Mouse (Mus musculus) embryonic facial prominence, embryonic 11.5 days (tissue): ENCODE results near the gene Slc22a18. TPM values are rescaled to one million over a fixed set of nuclear protein-coding genes. Genes with fewer than 3 reads are reported as not detected.
"Not testable (repeated sequence)": the region's sequence is repeated elsewhere in the genome, so short reads cannot be mapped to it uniquely, and the experiment has no call there.

Source experiments
- ATAC-seq: fragments of 200-750 bp; cut with Nextera tagmentation; replicated peaks from 2 replicates; pipeline ENCODE4 v1.8.0; 2017; ENCODE audit warnings: low read depth; ENCODE audit not compliant: insufficient number of reproducible peaks, low FRiP score, low TSS enrichment
- DNase-seq: peaks from one replicate; pipeline ENCODE4 v3.0.0-alpha.2; 2015; ENCODE audit warnings: low spot score
- H3K27ac ChIP-seq: fragments of 300-500 bp; sonication (generic); replicated peaks from 2 replicates; pipeline ENCODE4 v1.5.1; 2014; ENCODE audit warnings: mild to moderate bottlenecking, low read depth, low read length, control low read depth
- H3K27me3 ChIP-seq: fragments of 300-500 bp; sonication (generic); 2 replicates; pipeline ENCODE4 v1.6.1; 2014; ENCODE audit warnings: mild to moderate bottlenecking, low read length, moderate library complexity, mixed read lengths; ENCODE audit not compliant: control insufficient read depth, insufficient read depth
- H3K36me3 ChIP-seq: fragments of 300-500 bp; sonication (generic); replicated peaks from 2 replicates; pipeline ENCODE4 v1.6.1; 2014; ENCODE audit warnings: low read depth, mild to moderate bottlenecking, low read length, moderate library complexity, mixed read lengths; ENCODE audit not compliant: control insufficient read depth, insufficient read depth
- H3K4me1 ChIP-seq: fragments of 300-500 bp; sonication (generic); 2 replicates; pipeline ENCODE4 v1.6.1; 2014; ENCODE audit warnings: low read length, mixed read lengths; ENCODE audit not compliant: control insufficient read depth, insufficient read depth
- H3K4me2 ChIP-seq: fragments of 300-500 bp; sonication (generic); 2 replicates; pipeline ENCODE4 v1.6.1; 2014; ENCODE audit warnings: low read depth, mild to moderate bottlenecking, control low read depth, low read length, moderate library complexity
- H3K4me3 ChIP-seq: fragments of 300-500 bp; sonication (generic); 2 replicates; pipeline ENCODE4 v1.5.1; 2014; ENCODE audit warnings: low read depth, low read length, control low read depth
- H3K9ac ChIP-seq: fragments of 300-500 bp; sonication (generic); replicated peaks from 2 replicates; pipeline ENCODE4 v1.6.1; 2014; ENCODE audit warnings: mild to moderate bottlenecking, control low read depth, low read length
- H3K9me3 ChIP-seq: fragments of 300-500 bp; sonication (generic); replicated peaks from 2 replicates; pipeline ENCODE4 v1.6.1; 2016; ENCODE audit warnings: mild to moderate bottlenecking, low read length, inconsistent platforms, mixed read lengths; ENCODE audit not compliant: control insufficient read depth
- WGBS: fragments of 180-500 bp; shearing (Covaris S2); extraction: QIAGEN DNeasy Blood & Tissue Kit; methylation state at CpG from one replicate; pipeline ENCODE4 v1.1.7; 2014; 5-methylcytosine and 5-hydroxymethylcytosine counted together
- polyA plus RNA-seq: library from polyadenylated mRNA; unstranded; fragments of >200 nt; fragmentation: Nextera tagmentation; extraction: Ambion mirVana; gene quantifications from 2 replicates; pipeline ENCODE4 v1.2.1, GENCODE M21; 2014

Slc22a18 gene
- polyA plus RNA-seq, 1 experiment from 2014 or later: 0.58 TPM

DNA sequence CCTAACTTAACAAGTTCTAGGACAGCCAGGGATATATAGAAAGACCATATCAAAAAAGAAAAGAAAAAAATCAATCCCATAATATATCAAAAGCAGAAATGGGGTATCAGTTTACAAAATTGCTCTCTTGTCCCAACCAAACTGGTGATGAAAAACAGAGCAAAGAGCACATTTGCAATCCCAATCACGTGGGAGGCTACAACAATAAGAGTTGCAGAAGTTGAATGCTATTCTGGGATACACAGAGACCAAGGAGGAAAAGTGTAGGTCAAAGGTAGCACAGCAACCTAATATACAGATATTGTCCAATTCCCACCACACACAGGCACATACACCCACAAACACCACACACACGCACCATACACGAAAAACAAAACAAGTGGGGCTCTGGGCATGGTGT, 62.7 kb downstream of the Slc22a18 start:
- WGBS: 85% methylated on average over 3 of the region's 3 CpGs
- Histone ChIP-seq H3K4me2 (no peak overlapping the region), H3K27me3 (no peaks in the 10 kb centered on the region), H3K4me3 (no peak overlapping the region), H3K27ac (no peak overlapping the region), H3K9me3 (no peaks in the 10 kb centered on the region), H3K9ac (no peak overlapping the region), H3K4me1 (no peaks in the 10 kb centered on the region), H3K36me3 (peaks cover 18% of the 10 kb centered on the region)
- no peak for DNase-seq
- no peak for ATAC-seq

DNA sequence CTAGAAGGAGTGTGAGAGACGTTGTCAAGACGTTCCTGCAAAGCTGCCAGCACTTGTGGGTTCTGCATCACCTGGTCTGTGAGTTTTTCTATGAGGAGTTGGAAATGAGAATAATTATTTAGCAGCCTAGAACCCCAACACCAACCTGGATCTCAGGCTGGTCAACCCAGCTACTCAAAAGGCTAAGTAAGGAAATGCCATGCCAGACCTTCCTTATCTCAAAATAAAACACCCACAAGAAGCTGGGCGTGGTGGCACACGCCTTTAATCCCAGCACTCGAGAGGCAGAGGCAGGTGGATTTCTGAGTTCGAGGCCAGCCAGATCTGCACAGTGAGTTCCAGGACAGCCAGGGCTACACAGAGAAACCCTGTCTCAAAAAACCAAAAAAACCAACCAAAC, 64.7 kb downstream of the Slc22a18 start:
- not testable (repeated sequence) for ATAC-seq, H3K4me2 ChIP-seq, DNase-seq, H3K9ac ChIP-seq, H3K4me3 ChIP-seq, H3K9me3 ChIP-seq, H3K4me1 ChIP-seq, H3K27me3 ChIP-seq, H3K27ac ChIP-seq
- 94% methylated on average over 6 of the region's 6 CpGs for WGBS
- peaks cover 14% of the 10 kb centered on the region for H3K36me3 ChIP-seq

GRCm38 (mm10) chr7:143538671-143539070, 65.1 kb downstream of the Slc22a18 start:
- no peak overlapping the region for H3K4me2 ChIP-seq
- no peaks in the 10 kb centered on the region for H3K9me3 ChIP-seq
- H3K9ac ChIP-seq: no peak overlapping the region
- H3K4me3 ChIP-seq: no peak overlapping the region
- H3K36me3 ChIP-seq: peaks cover 14% of the 10 kb centered on the region
- DNase-seq: no peak
- H3K27me3 ChIP-seq: no peaks in the 10 kb centered on the region
- 75% methylated on average over 1 of the region's 1 CpGs for WGBS
- no peaks in the 10 kb centered on the region for H3K4me1 ChIP-seq
- no peak overlapping the region for H3K27ac ChIP-seq
- no peak for ATAC-seq

DNA sequence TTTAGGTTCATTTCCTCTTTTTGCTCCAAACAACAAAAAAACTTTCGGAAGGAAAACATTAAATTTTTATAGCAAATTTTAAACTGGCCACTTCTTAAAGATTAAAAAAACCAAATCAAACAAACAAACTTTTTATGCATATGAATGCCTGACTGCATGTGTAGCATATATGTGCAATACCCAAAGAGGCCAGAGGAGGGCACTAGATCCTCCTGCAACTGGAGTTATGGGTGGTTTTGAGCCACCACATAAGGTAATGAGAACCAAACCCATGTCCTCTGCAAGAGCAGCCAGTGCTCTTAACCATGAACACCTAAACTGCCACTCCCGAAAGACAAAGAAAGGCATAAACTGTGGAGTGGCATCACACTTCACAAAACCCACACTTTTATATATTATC, 70.8 kb downstream of the Slc22a18 start:
- ATAC-seq: no peak
- Histone ChIP-seq H3K9me3 (no peaks in the 10 kb centered on the region), H3K27ac (no peak overlapping the region), H3K9ac (no peak overlapping the region), H3K4me2 (no peak overlapping the region), H3K4me3 (no peak overlapping the region), H3K36me3 (peaks cover 2% of the 10 kb centered on the region; the same call in 1 of the 2 replicates), H3K27me3 (no peaks in the 10 kb centered on the region), H3K4me1 (no peaks in the 10 kb centered on the region)
- DNase-seq: peak; percentile 63
- WGBS: 93% methylated on average over 2 of the region's 2 CpGs

DNA sequence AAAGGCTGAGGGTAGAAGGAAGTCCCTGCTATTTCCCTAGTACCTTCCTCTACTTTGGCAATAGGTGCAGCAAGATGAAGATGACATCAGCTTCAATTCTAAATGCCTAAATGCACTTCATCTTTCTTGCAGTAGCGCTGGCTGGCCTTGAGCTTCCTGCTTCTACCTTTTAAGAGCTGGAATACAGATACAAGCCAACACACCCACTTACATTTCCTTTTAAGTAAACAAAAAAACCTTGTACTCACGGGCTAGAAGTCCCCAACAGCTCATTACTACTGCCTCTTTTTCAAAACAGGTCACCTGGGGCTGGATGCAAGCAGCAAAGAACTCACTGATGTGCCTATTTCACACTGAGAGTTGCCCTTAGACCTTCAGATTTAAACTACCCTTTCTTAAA, 73.0 kb downstream of the Slc22a18 start:
- Histone ChIP-seq H3K27me3 (no peaks in the 10 kb centered on the region), H3K9ac (no peak overlapping the region), H3K4me2 (no peak overlapping the region), H3K4me3 (no peak overlapping the region), H3K36me3 (no peaks in the 10 kb centered on the region), H3K9me3 (no peaks in the 10 kb centered on the region), H3K27ac (no peak overlapping the region), H3K4me1 (no peaks in the 10 kb centered on the region)
- no peak for ATAC-seq
- DNase-seq: no peak
- 67% methylated on average over 2 of the region's 2 CpGs for WGBS

GRCm38 (mm10) chr7:143548231-143548961, 74.9 kb downstream of the Slc22a18 start:
- ATAC-seq (peak; percentile 74), DNase-seq (peak; percentile 71)
- under 1% methylated on average over 48 of the region's 63 CpGs for WGBS
- Histone ChIP-seq H3K27ac (peak overlapping the region; percentile 79), H3K36me3 (no peaks in the 10 kb centered on the region), H3K9me3 (no peaks in the 10 kb centered on the region), H3K4me2 (peak overlapping the region; percentile 60), H3K27me3 (no peaks in the 10 kb centered on the region), H3K4me3 (peak overlapping the region; percentile 95), H3K4me1 (no peaks in the 10 kb centered on the region), H3K9ac (peak overlapping the region; percentile 94)

Other genes with a start within 250 kb of the Slc22a18 start
- gene Cdkn1c, start 12.7 kb upstream of the Slc22a18 start, polyA plus RNA-seq: 1,085 and 1,117 TPM in 2 replicates
- 2.8 and 2.9 TPM in 2 replicates for gene Phlda2, start 29.4 kb downstream of the Slc22a18 start, polyA plus RNA-seq
- gene Nap1l4, start 75.4 kb downstream of the Slc22a18 start, polyA plus RNA-seq: 178 and 197 TPM in 2 replicates
- gene Cars, start 126.4 kb downstream of the Slc22a18 start, polyA plus RNA-seq: 55.9 and 56.7 TPM in 2 replicates
- 0.07 and 0.08 TPM in 2 replicates for gene Tnfrsf26, start 155.0 kb downstream of the Slc22a18 start, polyA plus RNA-seq
- 8.3 and 11.5 TPM in 2 replicates for gene Tnfrsf22, start 175.9 kb downstream of the Slc22a18 start, polyA plus RNA-seq
- gene Tnfrsf23, start 212.1 kb downstream of the Slc22a18 start, polyA plus RNA-seq: 0.43 and 0.59 TPM in 2 replicates